Mouse (Mus musculus) large intestine, adult 2 months (tissue): ENCODE data around the gene 2700081O15Rik. TPM values are rescaled to one million over a fixed set of nuclear protein-coding genes. Genes with fewer than 3 reads are reported as not detected.

ENCODE experiments used
- DNase-seq: peaks from one replicate; pipeline ENCODE4 v3.0.0-alpha.2; 2012; ENCODE audit warnings: low read depth, low spot score
- WGBS: fragments of 180-500 bp; shearing (Covaris S2); methylation state at CpG from one replicate; pipeline ENCODE4 v1.1.7; 2018; 5-methylcytosine and 5-hydroxymethylcytosine counted together
- polyA plus RNA-seq: library from polyadenylated mRNA; depleted of rRNA; stranded (reverse); fragments of >200 nt; gene quantifications from 2 replicates; pipeline ENCODE4 v1.2.3, GENCODE M21; 2012

The 2700081O15Rik gene
- polyA plus RNA-seq, 1 experiment = 4.4 TPM

GRCm38 (mm10) chr19:7419134-7419533 lies 1.7 kb downstream of the 2700081O15Rik start:
- WGBS = 54% methylated on average over 6 of the region's 6 CpGs
- DNase-seq = no peak

- DNase-seq = no peak
Observed at GRCm38 (mm10) chr19:7420108-7420507, 2.7 kb downstream of the 2700081O15Rik start.

GRCm38 (mm10) chr19:7420841-7421601 lies 3.6 kb downstream of the 2700081O15Rik start:
- no peak for DNase-seq
- 90% methylated on average over 27 of the region's 27 CpGs for WGBS

More at GRCm38 (mm10) chr19:7420108-7420507, 2.7 kb downstream of the 2700081O15Rik start:
- WGBS = 87% methylated on average over 12 of the region's 12 CpGs

- WGBS = 79% methylated on average over 48 of the region's 48 CpGs
- no peak for DNase-seq
Observed at GRCm38 (mm10) chr19:7421602-7422591, 4.5 kb downstream of the 2700081O15Rik start.

GRCm38 (mm10) chr19:7422656-7423027 lies 5.2 kb downstream of the 2700081O15Rik start:
- no peak for DNase-seq
- 71% methylated on average over 35 of the region's 35 CpGs for WGBS

GRCm38 (mm10) chr19:7423028-7423655 lies 5.7 kb downstream of the 2700081O15Rik start:
- 25% methylated on average over 51 of the region's 51 CpGs for WGBS
- DNase-seq = peak; percentile 31

GRCm38 (mm10) chr19:7423656-7424030 lies 6.2 kb downstream of the 2700081O15Rik start:
- DNase-seq = no peak
- 29% methylated on average over 16 of the region's 16 CpGs for WGBS

GRCm38 (mm10) chr19:7424131-7424530 lies 6.7 kb downstream of the 2700081O15Rik start:
- WGBS = 51% methylated on average over 7 of the region's 7 CpGs
- no peak for DNase-seq

GRCm38 (mm10) chr19:7424590-7425397 lies 7.4 kb downstream of the 2700081O15Rik start:
- no peak for DNase-seq
- WGBS = 64% methylated on average over 8 of the region's 8 CpGs

- no peak for DNase-seq
Observed at GRCm38 (mm10) chr19:7425398-7425775, 8.0 kb downstream of the 2700081O15Rik start.

GRCm38 (mm10) chr19:7434887-7435286 lies 17.5 kb downstream of the 2700081O15Rik start:
- no peak for DNase-seq
- 82% methylated on average over 2 of the region's 2 CpGs for WGBS

More at GRCm38 (mm10) chr19:7425398-7425775, 8.0 kb downstream of the 2700081O15Rik start:
- 49% methylated on average over 3 of the region's 3 CpGs for WGBS

- no peak for DNase-seq
- whole genome bisulfite sequencing = 55% methylated on average over 5 of the region's 5 CpGs
Observed at GRCm38 (mm10) chr19:7436061-7436970, 18.9 kb downstream of the 2700081O15Rik start.

GRCm38 (mm10) chr19:7438295-7438694 lies 20.9 kb downstream of the 2700081O15Rik start:
- no peak for DNase-seq

GRCm38 (mm10) chr19:7441493-7441892 lies 24.1 kb downstream of the 2700081O15Rik start:
- no peak for DNase-seq
- 35% methylated on average over 14 of the region's 14 CpGs for WGBS

GRCm38 (mm10) chr19:7445105-7445504 lies 27.7 kb downstream of the 2700081O15Rik start:
- DNase-seq = no peak

GRCm38 (mm10) chr19:7445596-7445995 lies 28.2 kb downstream of the 2700081O15Rik start:
- WGBS = 55% methylated on average over 1 of the region's 1 CpGs
- DNase-seq = no peak

More at GRCm38 (mm10) chr19:7445105-7445504, 27.7 kb downstream of the 2700081O15Rik start:
- WGBS = 88% methylated on average over 2 of the region's 2 CpGs

GRCm38 (mm10) chr19:7456803-7457202 lies 39.4 kb downstream of the 2700081O15Rik start:
- DNase-seq = no peak
- WGBS = 54% methylated on average over 2 of the region's 2 CpGs

- DNase-seq = no peak
Observed at GRCm38 (mm10) chr19:7458901-7459300, 41.5 kb downstream of the 2700081O15Rik start.
